Mouse (Mus musculus) granulocyte monocyte progenitor cell, adult 5-6 weeks (primary cell): ENCODE data around the gene Acadvl. TPM values are rescaled to one million over a fixed set of nuclear protein-coding genes. Genes with fewer than 3 reads are reported as not detected.

Source experiments
- ATAC-seq: replicated peaks from 2 replicates; pipeline ENCODE4 v1.8.0; 2016; ENCODE audit warnings: mild to moderate bottlenecking, moderate TSS enrichment, inconsistent platforms; ENCODE audit not compliant: poor library complexity, severe bottlenecking
- total RNA-seq, 2 experiments: library from RNA; stranded (forward) in 1 of 2; stranded (reverse) in 1 of 2; fragments of 200-712, 200-1000 nt in 1 of 2; fragments of >200 nt in 1 of 2; fragmentation: Nextera tagmentation in 1 of 2; gene quantifications; 2 replicates each; pipeline ENCODE4 v1.2.3; 2014 to 2017

Acadvl gene
- total RNA-seq (2014; fragmentation: Nextera tagmentation) (39.7 and 55.8 TPM in 2 replicates), total RNA-seq (2017) (40.3 and 42.1 TPM in 2 replicates)

DNA sequence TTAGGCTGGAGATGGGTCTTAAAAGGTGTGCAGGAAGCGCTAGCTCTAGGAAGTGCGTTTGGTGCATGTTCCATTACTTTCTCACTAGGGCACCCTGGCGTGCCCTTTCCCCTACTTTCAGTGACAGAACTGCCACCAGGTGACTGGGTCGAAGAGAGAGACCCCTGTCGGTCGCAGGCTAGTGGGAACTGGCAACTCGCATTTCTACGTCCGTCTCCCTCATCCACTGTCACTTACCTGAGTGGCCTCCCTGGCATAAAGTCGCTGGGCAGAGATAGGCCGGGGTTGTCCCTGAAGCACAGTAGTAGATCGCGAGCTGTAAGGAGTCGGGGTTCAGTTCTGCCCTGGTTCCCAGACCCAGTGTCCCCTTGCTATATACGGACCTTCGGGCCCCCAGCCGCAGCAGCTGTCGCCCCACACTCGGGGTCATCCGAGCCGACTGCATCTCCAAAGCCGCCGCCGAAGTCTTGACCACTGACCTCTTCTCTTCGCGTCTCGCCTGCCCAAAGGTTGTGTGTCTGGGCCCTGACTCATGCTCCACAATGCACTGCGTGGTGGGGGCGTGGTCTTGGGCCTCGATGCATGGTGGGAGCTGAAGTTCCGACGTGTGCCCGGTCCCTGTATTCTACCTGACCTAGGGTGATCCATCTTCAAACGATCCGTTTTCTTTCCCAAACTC is at the start of gene Acadvl:
Gene Acadvl (minus strand): TSS at position 532 of the 679 bp plus-strand sequence.
- peak; percentile 83 for ATAC-seq

DNA sequence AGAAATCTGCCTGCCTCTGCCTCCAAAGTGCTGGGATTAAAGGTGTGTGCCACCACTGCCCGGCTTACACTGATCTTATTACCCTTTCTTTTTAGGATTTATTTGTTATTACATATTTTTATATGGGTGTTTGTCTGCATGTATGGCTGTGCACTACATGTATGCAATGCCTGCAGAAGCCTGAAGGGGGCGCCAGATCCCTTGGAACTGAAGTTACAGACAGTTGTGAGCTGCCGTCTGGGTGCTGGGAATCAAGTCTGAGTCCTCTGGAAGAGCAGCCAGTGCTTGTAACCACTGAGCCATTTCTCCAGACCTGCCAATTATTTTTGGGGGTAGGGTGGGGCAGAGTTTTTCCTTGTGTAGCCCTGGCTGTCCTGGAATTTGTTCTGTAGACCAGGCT is 47.8 kb upstream of the Acadvl start:
- ATAC-seq = no peak

DNA sequence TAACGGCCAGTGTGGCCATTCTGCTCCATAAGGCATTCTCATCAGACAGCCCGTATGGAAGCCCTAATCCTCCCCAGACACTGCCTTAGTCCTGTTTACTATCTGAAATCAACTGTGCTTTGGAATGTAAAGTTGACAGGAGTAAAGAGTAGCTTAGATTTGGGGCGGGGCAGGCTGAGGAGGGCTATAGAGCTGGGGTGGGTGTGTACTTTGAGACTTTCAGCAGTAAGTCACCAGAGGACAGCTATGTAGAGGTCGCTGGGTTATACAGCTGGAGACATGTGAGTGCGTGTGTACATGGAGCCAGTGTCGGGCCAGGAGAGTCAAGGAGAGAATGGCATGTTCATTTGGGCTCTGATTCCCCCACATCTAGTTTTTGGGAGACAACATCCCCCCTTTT is 44.7 kb upstream of the Acadvl start:
- ATAC-seq = no peak

DNA sequence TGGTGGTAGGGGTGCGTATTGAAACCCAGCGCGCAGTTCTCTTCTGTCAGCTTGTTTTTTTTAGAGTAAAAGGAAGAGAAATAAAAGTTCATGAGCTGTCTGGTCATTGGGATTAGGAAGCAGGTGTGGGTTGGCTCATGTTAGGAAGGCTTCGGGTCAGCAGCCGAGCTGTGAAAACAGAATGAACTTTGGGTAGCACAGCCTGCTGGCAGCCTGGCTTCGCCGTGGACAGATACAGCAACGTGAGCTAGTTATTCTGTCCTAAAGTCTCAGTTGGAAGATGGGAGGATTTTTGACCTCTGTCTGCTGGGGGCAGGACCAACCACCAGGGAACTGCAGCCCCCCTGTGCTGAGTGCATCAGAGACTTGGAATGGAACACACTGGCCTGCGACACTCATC is 42.6 kb upstream of the Acadvl start:
- ATAC-seq = no peak

DNA sequence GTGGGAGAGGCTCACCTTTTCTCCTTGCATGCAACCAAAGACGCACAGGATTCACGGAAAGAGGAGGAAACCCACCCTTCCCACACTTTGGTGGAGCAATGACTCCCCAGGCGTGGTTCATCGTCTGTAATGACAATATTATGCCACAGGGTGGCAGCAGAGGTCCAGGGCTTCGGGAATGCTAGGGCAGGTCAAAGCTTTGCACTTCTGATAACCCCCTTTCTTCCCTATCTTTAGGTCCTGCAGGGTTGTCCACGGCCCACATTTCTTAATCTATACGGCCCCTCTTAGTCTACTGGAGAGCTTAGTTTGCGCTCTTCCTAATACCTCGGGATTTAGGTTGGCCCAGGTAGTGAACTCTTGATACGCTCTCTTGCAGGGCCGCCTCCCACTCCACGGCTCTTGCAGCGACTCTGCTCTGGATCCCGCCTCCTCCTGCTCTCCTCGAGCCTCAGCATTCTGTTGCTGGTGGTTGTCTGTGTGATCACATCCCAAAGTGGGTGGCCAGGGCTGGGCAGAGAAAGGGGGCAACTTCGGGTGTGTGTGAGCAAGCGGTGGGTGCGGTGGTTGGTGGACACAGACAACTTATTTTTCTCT is 40.5 kb upstream of the Acadvl start:
- peak; percentile 87 for ATAC-seq

DNA sequence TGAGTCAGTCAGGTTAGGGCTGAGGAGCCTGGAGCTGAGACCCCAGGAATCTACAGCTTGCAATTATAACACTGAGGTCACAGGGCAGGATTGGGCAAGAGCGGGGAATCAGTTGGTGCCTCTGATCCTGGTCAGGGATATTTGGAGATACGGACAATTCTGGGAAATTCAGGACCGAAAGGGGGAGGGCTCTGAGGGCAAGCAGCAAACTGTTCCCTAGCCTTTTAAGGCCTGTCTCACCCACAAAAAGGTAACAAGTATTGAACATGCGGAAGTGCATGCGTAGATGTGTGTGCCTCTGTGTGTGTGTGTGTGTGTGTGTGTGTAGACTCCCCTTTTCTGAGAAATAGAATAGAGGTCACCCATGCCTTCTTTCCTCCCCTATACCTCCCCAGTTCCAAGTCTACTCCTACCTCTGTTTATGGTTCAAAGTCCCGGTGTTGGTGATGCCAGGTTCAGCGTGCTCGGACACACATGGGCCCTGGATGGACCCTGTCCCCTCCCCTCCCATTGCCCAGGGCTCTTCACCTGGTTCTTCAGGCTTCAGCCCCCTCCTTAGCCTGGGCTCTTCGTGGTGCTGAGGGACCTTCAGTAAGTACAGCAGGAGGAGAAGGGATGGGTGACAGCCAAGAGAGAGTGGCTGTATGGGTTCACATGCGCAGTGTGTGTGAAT is 38.8 kb upstream of the Acadvl start, which contains the start of gene Asgr1:
Gene Asgr1 (plus strand): TSS at position 188 of the 673 bp plus-strand sequence.
- no peak for ATAC-seq

DNA sequence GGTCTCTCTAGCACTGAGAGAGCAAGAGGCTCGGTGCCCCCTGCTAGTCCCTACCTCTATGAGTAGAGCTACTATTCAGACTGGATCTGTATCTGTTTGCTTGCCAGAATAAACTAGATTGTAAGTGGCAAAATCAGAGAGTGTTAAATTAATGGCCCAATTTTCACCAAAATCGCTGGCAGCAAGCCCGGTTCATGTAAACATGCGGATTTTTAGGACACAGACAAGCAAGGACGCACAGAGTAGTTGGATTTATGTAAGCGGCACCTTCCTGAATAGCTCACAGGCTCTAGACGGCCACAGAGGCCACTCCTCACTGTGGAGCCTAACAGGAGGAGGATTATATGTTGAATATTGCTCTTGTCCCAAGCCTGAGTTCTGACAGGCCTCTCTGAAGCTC is 37.9 kb upstream of the Acadvl start:
- no peak for ATAC-seq

DNA sequence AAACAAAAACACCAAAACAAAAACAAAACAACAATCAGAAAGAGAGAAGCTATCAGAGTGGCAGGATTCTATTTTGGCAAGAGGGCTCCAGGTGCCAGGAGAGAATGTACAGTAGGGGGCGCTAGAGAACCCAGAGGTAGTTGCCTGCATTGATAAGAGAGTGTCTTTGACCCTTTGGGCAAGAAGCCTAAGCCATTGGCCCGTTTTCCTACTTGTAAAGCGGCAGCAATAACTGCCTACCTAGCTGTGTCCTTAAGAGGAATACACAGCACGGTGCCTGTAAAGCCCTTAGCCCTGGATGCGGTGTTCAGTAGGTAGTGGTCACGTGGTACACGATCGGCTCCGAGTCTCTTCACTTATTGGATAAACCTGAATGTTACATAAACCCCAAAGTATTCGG is 34.6 kb upstream of the Acadvl start:
- no peak for ATAC-seq

DNA sequence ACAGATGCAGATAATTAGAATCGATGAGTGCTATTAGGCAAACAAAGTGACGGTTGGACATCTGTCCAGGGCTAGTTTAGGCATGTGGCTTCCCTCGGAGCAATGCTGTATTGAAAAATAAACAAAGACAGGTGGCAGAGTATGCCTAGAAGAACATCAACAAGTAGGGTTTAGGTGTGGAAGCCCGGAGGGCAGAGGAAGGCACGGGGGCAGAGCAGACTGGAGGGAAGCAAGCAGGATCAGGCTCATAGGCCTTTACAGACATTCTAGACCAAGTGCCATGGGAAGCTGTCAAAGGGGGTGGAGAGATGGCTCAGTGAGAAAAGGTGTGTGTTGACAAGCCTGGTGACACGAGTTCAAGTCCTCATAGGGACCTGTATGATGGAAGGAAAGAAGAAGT is 34.2 kb upstream of the Acadvl start:
- ATAC-seq = no peak

DNA sequence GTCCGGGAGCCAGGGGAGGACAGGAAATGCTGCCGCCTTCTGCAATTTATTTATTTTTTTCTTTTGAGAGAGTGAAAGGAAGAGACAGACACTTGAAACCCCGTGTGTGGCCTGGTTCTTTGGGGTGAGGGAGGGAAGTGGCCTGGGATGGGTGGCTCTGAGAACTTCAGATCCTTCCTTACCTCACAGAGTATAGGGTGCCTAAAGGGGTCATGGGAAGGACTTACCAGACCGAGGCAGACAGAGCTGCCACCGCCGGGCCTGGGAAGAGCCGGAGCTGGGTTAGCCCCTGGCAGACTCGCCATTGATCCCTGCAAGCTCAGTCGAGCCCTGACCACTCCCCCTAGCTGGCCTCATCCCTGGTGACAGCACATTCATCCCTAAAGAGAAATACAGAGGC is 30.2 kb upstream of the Acadvl start:
- ATAC-seq = no peak

DNA sequence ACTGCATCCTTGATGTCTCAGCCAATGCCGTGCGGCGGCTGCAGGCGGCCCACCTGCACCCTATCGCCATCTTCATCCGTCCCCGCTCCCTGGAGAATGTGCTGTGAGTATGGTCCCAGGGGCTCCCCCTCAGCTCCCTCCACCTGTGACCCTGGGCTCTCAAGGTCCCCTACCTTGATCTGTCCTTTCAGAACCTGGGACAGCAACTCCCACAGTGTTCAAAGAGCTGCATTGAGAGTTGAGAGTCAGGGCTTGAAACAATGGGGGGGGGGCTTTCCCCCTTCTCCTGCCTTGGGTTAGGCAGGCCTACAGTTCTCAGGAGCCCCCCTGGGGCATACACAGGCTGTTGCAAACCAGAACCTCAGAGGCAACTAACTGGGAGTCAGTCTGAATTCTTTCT is 28.5 kb upstream of the Acadvl start:
- no peak for ATAC-seq

DNA sequence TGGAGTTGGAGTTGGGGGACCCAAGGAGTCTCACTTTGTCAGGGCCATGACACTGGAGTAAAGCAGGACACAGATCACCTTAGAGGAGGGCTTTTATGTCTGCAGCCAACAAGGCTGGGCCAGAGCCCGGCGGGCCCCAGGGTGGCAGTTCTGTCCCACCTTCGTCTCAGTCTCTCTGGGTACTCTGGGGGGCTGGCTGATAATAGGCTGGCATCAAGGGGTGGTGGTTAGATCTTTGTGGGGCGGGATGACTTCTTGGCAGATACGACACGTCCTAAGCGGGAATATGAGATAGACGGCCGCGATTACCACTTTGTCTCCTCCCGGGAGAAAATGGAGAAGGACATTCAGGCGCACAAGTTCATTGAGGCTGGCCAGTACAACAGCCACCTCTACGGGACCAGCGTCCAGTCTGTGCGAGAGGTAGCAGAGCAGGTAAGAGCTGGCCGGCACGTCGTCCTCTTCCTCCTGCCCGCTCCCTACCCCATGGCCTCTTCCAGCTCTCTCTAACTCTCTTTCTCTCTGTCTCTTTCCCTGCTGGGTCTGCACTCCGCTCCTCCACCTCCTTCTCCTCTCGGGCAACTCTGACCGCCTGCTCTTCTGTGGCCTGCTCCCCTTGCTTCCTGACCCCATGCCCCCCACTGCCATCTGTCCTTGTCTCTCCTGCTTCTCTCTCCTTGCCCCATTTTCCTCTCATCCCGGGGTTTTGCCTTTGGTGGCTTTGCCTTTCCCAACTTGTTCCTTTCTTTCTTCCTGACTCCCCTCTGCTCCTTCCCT is 27.3 kb upstream of the Acadvl start:
- no peak for ATAC-seq

DNA sequence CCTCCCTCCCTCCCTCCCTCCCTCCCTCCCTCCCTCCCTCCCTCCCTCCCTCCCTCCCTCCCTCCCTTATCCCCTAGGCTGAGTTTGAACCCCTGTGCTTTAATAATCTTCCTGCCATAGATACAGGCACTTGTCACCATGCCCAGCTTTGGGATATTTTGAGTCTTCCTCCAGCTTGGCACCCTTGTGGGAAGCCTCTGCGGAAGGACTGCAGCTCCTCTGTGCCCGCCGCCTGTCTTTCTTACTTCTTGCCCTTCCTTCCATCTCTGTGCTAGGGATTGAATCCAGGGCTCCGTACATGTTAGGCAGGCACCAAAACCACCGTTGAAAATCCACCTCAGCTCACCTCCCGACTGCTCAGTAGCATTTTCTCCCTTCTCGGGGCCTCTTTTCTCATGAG is 25.0 kb upstream of the Acadvl start:
- ATAC-seq = no peak

DNA sequence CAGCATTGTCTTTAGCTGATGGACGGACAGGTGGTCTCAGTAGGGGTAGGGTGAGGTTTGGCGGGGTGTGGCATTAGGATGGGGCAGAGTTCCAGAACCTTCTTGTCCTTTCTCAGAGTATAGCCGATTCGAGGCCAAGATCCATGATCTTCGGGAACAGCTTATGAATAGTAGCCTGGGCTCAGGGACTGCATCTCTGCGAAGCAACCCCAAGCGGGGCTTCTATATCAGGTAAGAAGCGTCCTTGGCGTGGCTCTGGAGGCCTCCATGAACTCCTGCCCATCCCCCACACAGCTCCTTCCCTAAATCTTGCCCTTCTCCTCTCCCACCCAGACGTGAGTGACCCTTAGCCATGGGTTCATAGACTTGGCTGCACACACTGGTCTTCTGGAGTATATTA is 24.4 kb upstream of the Acadvl start:
- no peak for ATAC-seq

DNA sequence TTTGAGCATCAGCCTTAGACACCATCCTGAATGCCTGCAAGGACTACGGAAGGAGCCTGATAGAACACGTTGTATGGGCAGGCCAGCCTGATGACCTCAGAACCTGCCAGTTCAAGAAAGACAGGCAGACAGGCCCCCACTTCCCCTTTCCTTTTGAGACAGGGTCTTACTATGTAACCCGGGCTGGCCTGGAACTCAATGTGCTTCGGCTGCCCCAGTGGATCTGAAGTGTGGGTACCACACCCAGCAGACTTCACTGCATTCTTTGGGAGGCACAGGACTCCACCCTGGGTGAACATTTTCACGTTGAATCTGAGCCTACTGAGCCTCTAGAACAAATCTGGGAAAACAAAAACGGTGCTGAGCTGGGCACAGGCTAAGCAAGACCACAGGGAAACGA is 23.0 kb upstream of the Acadvl start:
- peak; percentile 44; the same call in 1 of the 2 replicates for ATAC-seq

DNA sequence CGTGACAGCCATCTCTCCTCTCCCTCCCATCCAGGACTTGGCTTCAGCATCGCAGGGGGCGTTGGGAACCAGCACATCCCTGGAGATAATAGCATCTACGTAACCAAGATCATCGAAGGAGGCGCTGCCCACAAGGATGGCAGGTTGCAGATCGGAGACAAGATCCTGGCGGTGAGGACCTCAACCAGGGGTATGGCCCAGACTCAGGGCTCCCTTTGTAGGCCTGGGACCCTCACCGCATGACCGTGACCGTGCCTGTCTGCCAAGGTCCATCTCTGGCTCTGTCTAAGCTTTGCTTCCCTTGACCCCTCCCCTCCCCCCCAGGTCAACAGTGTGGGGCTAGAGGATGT is 16.1 kb upstream of the Acadvl start:
- no peak for ATAC-seq

DNA sequence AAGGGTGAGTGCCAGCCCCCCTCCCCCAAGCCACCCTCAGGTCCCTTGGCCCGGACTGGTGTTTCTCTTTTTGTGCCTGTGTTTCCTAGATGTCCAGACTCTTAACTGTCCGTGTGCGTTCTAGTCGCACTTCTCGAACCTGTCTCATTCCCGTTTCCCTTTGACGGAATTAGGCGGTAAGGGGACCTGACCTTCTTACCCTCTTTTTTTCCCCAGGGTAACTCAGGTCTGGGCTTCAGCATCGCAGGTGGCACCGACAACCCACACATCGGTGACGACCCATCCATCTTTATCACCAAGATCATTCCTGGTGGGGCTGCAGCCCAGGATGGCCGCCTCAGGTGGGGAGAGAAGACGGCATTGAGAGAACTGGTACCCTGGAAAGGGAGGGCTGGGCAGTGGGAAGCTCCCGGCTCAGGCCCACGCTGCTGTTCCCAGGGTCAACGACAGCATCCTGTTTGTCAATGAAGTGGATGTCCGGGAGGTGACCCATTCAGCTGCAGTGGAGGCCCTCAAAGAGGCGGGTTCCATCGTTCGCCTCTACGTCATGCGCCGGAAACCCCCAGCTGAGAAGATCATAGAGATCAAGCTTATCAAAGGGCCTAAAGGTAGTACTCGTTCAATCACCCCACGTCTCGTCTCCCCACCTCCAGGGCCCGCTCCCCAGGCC is 15.6 kb upstream of the Acadvl start:
- no peak for ATAC-seq

DNA sequence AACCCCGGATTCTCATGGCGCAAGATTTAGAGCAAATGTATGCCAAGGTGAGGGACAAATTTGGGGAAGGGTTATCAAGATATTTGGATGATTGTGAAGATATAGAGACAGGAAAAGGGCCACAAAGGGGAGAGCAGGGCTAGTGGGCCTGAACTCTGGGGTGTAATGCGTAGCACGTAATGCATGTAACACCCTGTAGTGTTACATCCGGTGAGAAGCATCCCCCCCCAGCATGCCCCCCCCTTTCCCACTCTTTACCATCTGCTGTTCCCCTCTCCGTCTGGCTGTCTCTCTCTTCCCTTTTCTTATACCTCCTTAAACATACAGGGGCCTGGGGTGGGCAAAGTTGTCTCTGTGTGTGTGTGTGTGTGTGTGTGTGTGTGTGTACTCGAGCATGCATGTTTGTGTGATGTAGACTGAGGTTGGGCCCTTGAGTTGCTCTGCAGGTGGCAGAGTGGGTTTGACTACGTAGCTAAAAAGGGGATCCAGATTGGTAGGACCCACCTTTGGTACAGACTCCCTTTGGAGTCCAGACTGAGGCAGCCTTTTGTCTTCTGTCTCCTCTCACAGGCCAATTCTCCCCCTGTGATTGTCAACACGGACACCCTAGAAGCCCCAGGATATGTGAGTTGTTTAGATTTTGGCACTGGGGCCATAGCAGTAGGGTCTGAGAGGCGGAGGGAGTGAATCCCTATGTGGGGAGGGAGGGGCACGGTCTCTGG is 14.8 kb upstream of the Acadvl start:
- peak; percentile 25; the same call in 1 of the 2 replicates for ATAC-seq

DNA sequence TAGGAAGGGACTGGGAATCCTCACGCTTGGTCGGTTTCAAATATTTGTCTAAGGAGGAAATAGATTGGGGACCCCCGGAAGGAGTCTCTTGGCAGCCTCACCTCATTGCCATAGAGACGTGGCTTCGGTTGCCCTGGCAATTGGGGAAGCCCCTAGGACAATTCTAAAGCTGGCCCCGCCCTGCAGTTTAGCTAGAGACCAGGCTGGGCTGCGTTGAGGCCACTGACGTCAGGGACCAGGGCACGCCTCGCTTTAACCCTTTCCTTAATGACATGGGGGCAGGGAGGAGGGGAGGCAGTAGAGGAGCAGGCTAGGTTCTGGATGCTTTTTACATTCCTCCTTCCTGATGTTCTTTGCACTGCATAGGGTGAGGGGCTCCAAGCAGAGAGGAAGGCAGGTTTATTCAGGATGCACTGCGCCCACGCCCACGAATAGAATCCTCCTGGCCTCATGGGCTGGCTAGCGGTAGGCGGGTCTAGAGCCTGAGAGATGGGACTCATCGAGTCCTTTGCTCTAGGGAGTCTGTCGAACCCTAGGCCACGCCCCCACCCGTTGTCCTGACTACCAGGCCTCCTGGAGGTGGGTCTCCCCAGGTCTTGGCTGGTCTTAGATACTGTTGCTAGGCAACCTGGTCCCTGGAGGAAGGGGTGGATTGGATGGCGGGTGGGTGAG is 14.1 kb upstream of the Acadvl start:
- ATAC-seq = peak; percentile 69
